Mouse (Mus musculus) bone marrow macrophage, adult 2 months (primary cell): ENCODE data around the gene Kcnq2. TPM values are rescaled to one million over a fixed set of nuclear protein-coding genes. Genes with fewer than 3 reads are reported as not detected.

Experiments used
- H3K27ac ChIP-seq: 2 replicates; pipeline ENCODE4 v1.5.1; 2012; ENCODE audit warnings: low read depth, low read length; ENCODE audit not compliant: insufficient read depth
- H3K4me1 ChIP-seq: 2 replicates; pipeline ENCODE4 v1.6.1; 2012; ENCODE audit warnings: low read length; ENCODE audit not compliant: control insufficient read depth, insufficient read depth
- H3K4me3 ChIP-seq: 2 replicates; pipeline ENCODE4 v1.5.1; 2012; ENCODE audit warnings: mild to moderate bottlenecking, low read length, moderate library complexity; ENCODE audit not compliant: insufficient read depth
- CTCF ChIP-seq: IDR thresholded peaks from 2 replicates; pipeline ENCODE4 v1.5.1; 2012; ENCODE audit warnings: low read depth, mild to moderate bottlenecking, low read length, moderate library complexity
- POLR2A ChIP-seq: IDR thresholded peaks from 2 replicates; pipeline ENCODE4 v1.6.1; 2012; ENCODE audit warnings: mild to moderate bottlenecking, low read depth, low read length, borderline replicate concordance
- polyA plus RNA-seq: library from polyadenylated mRNA; stranded (reverse); fragments of >200 nt; gene quantifications from 2 replicates; pipeline ENCODE4 v1.2.4, GENCODE M21; 2012; ENCODE audit not compliant: missing spikeins, insufficient read depth, insufficient read length

Gene Kcnq2
- not detected in 2 replicates for polyA plus RNA-seq

DNA sequence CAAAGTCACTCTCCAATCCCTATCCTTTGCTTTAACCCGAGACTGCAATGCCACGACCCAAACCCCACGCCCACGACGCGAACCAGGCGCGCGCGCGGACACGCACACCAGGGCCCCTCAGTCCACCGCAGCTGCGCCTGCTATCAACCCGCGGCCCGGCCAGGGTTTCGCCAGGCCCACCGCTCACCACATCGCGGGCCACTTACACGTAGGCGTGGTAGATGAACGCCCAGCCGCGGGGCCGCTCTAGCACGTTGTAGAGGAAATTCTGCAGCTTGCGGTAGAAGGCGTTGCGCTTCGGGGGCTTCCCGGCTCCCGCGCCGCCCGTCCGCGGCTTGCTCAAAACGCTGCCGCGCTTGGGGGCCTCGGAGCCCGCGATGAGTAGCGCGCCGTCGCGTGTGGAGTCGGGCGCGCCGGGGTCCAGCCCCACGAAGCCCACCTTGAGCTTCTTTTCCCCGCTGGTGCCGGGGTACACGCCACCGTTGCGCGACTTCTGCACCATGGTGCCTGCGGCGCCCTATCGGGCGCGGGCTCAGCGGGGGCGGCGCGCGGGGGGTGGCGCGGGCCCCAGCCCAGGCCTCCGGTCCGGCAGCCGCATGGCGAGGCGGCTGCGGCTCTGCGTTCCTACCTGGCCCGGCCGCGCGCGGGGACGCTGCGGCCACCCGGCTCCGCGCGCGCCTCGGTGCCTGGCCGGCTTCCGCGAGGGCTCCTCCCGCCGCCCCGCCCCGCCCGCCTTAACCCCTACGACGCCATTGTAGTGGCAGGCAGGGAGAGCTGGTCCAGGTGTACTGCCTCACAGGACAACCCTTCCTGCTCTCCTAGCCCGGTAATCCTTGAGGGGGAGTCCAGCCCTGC lies at the start of gene Kcnq2:
Kcnq2 (minus strand) TSS at position 710 of the 855 bp plus-strand sequence.
- H3K27ac ChIP-seq: no peak within 1 kb of the TSS
- no peak for TF ChIP-seq POLR2A
- no peak for TF ChIP-seq CTCF
- no peaks in the 10 kb centered on the region for H3K4me1 ChIP-seq
- no peak within 1 kb of the TSS for H3K4me3 ChIP-seq

DNA sequence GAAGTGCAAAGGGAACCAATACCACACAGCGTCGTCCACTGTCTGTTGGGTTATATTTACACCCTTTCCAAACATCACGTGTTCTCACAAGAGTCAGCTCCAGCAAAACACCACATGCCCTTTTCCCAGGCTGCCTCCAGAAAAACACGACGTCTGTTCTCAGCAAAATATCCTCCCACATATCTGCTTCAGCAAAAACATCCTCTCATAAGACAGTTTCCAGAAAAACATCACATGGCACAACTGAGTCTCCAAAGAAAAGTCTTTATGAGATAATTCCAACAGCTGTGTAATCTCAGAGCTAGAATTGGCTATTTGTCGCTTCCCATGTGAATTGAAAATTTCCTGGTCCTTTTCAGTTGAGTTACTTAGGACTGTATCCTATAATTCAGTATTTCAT lies 45.8 kb upstream of the Kcnq2 start:
- TF ChIP-seq CTCF: no peak
- Histone ChIP-seq H3K27ac (no peak overlapping the region), H3K4me1 (0 out of 2 replicates have a peak, but pooled peaks cover 4% of the 10 kb centered on the region), H3K4me3 (no peak overlapping the region)

DNA sequence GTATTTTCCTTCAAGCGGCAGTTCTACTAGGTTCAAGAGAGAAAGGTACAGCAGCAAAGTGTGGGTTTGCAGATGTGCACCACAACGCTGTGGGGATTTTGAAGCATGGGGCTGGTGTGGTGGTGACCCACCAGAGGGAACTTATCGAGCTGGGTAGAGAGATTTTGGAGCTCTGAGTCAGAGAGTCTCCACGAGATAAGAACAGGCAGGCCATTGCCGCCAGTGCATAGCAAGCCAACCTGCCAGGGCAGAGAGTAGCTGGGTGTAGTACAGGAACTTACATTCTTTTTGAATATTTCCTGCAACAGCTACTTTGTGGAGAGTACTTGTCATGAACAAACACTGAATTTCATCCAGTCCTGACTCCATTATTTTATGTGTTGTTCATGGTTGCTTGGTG lies 43.4 kb upstream of the Kcnq2 start:
- Histone ChIP-seq H3K27ac (no peak overlapping the region), H3K4me1 (0 out of 2 replicates have a peak, but pooled peaks cover 4% of the 10 kb centered on the region), H3K4me3 (no peak overlapping the region)
- TF ChIP-seq CTCF (no peak), POLR2A (no peak)

DNA sequence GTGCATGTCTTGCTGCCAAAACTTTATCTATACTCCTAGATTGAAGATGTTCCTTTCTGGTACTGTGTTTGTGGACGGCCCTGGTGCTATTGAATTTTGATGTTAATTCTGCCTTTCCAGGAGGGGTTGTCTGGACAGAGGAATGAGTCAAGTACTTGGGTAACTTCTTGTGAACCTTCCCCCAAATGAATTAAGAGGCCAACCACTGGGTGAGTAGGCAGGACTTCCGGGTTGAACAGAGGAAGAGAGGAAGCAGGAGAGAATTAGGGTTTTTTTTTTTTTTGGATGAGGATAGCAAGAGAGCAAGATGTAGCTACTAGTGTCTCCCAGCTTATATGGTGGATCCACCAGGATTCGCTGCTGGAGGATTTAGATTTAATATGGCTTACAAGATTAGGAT lies 42.9 kb upstream of the Kcnq2 start:
- no peak overlapping the region for H3K27ac ChIP-seq
- H3K4me1 ChIP-seq: 0 out of 2 replicates have a peak, but pooled peaks cover 4% of the 10 kb centered on the region
- no peak overlapping the region for H3K4me3 ChIP-seq
- TF ChIP-seq POLR2A (no peak), CTCF (no peak)

DNA sequence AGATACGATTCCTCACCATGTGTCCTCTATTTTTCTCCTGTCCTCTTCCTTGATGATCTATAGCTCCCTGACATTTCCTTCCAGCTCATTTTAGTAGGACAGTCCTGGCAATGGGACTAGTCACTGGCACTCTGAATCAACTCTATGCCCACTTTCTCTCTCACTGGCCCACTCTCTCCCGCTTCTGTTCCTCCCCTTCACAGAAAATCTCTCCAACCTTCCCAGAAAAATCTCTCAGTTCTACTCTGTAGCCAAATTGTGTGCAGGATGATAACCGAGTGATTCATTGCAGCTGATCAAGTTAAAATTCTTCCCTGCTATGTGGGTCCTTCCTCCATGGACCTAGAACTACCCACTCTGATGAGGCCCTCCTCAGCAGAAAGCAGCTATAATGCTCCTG lies 39.5 kb upstream of the Kcnq2 start:
- H3K4me3 ChIP-seq: no peak overlapping the region
- H3K27ac ChIP-seq: no peak overlapping the region
- no peak for TF ChIP-seq CTCF
- TF ChIP-seq POLR2A: no peak
- 0 out of 2 replicates have a peak, but pooled peaks cover 4% of the 10 kb centered on the region for H3K4me1 ChIP-seq

DNA sequence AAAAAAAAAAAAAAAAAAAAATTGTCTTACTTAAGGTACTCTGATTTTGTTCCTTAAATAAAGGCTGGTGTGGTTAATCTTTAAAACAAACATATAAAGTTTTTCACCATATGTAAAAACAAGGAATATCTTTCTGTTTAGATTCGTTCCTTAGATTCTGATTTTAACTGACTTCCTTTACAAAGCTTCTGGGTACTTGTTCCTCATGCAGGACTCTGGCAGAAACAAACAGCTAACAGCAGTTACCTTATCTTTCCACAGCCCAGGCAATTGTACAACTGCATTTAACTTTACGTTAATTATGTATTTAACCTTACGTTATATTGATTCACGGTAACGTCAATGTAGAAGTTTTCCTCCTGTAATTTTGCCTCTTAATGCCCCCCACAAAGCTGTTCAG lies 31.4 kb upstream of the Kcnq2 start:
- Histone ChIP-seq H3K4me3 (no peak overlapping the region), H3K27ac (no peak overlapping the region), H3K4me1 (no peaks in the 10 kb centered on the region)
- no peak for TF ChIP-seq CTCF
- no peak for TF ChIP-seq POLR2A

DNA sequence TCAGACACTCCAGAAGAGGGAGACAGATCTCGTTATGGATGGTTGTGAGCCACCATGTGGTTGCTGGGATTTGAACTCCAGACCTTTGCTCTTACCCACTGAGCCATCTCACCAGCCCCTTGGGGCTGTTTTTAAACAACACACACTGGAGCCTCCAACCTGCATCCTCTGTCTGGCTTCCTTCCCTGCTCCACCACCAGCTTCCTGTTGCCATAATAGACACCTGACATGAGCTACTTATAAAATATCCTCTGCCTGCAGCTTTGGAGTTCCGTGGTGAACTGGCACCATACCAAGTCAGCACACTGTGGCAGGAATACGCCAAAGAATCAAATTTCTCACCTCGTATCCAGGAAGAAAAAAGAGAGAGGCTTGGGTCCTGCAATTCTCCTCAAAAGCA lies 25.7 kb upstream of the Kcnq2 start:
- H3K4me3 ChIP-seq: no peak overlapping the region
- TF ChIP-seq POLR2A (no peak), CTCF (no peak)
- peaks cover 4% of the 10 kb centered on the region for H3K4me1 ChIP-seq
- H3K27ac ChIP-seq: no peak overlapping the region

DNA sequence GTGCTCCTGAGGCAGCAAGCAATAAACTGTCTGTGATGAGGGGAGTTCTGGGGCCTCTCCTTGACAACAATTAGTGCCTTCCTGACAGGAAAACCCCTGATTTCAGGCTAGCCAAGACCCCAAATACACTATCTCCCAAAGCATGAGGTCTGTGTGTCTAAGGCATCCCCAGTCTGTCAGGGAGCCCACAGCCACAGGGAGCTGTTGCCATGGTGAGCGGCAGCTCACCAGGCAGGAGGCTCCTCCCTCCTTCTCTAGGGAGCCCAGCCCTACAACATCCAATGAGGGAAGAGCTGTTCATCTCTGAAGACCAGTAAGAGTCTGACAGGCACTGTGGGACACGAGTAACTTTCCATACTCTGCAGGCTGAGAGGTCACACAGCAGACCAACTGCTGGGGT lies 24.7 kb upstream of the Kcnq2 start:
- H3K4me3 ChIP-seq: no peak overlapping the region
- H3K27ac ChIP-seq: no peak overlapping the region
- TF ChIP-seq CTCF (no peak), POLR2A (no peak)
- H3K4me1 ChIP-seq: peaks cover 4% of the 10 kb centered on the region

DNA sequence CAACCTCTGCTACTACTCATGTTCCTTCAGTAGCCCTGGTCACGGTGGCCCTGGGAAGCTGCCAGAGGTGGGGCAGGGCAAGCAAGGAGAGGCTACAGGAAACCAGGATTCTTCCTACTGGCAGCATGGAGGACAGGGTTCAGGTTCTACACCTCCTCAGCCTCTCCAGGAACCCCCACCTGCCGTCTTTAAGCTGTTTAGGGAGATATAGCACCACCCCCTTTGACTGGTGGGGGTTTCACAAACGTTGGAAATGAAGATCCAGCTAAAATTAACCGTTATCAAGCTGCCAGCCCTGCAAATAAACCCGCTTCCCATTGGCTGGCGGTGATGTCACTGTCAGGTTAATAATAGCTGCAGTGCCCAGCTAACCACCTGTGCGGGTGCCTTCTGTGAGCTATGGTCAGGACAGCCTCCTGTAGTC lies 24.0 kb upstream of the Kcnq2 start:
- peaks cover 4% of the 10 kb centered on the region for H3K4me1 ChIP-seq
- no peak overlapping the region for H3K27ac ChIP-seq
- H3K4me3 ChIP-seq: no peak overlapping the region
- TF ChIP-seq CTCF (no peak), POLR2A (no peak)

DNA sequence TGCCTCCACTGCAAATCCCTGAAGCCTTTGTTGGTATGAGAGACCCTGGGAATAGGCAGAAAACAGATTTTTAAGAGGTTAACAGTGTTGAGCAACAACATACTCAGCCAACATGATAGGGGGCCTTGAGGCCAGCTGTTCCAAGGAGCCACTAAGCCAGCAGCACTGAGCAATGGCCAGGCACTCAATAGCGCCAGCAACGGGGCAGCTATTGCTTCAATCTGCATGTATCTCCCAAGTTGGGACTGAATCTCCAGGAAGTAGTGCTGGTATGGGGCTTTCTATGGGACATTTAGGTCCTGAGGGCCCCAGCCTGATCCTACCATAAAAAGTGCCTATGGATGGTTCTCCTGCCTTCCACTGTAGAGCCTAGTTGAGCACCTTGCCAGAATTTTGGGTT lies 23.4 kb upstream of the Kcnq2 start:
- peaks cover 4% of the 10 kb centered on the region for H3K4me1 ChIP-seq
- H3K4me3 ChIP-seq: no peak overlapping the region
- no peak overlapping the region for H3K27ac ChIP-seq
- TF ChIP-seq CTCF (no peak), POLR2A (no peak)
